Comparison of ENCODE assay signal across 8 mouse cellular contexts in the genomic region with DNA sequence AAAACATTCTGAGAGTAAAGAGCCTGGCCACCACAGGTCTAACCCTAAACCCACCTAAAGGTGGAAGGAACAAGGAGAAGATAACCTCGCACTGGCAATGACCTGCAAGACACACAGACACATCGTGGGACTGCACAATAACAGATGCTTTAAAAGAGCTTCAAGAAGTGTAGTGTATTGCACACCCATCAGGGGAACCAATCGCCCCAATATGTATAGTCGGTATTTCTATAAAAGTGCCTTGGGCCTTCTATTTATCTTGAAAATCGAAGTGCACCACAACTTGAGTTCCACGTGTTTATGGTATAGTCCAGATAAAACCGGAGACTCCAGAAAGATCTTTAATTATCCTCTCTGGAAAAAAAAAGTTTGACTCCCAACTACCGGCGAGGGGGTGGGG. TPM values are rescaled to one million over a fixed set of nuclear protein-coding genes. Genes with fewer than 3 reads are reported as not detected.
A peak's percentile ranks its signal among the peaks of the same experiment; 100 is the strongest.
DNase-seq lines count a peak whose midpoint lies in the region; ATAC-seq and TF ChIP-seq lines count a peak whose summit lies in the region.

No protein-coding gene starts in this region.

- no peaks in the 10 kb centered on the region for H3K27me3 ChIP-seq in lung, postnatal 0 days (replicated peaks; ENCODE audit: insufficient read depth, low read length)
- H3K27me3 ChIP-seq in embryonic facial prominence, embryonic 13.5 days, result no peaks in the 10 kb centered on the region
- no peaks in the 10 kb centered on the region for H3K27me3 ChIP-seq in neural tube, embryonic 13.5 days

- no peaks in the 10 kb centered on the region for H3K36me3 ChIP-seq in lung, postnatal 0 days (ENCODE audit: insufficient read depth, low read length)
- H3K36me3 ChIP-seq in embryonic facial prominence, embryonic 13.5 days, result peaks cover 15% of the 10 kb centered on the region
- H3K36me3 ChIP-seq in neural tube, embryonic 13.5 days, result peaks cover 8% of the 10 kb centered on the region

- TF ChIP-seq EP300 in lung, postnatal 0 days (IDR thresholded peaks at IDR 0.05), result no peak

- 12% methylated on average over 9 of the region's 9 CpGs for WGBS in lung, postnatal 0 days
- WGBS in embryonic facial prominence, embryonic 13.5 days, result 16% methylated on average over 9 of the region's 9 CpGs
- 21% methylated on average over 9 of the region's 9 CpGs for WGBS in neural tube, embryonic 13.5 days

- TF ChIP-seq CTCF in lung, postnatal 0 days (IDR thresholded peaks at IDR 0.05), result no peak

- H3K4me3 ChIP-seq in lung, postnatal 0 days (ENCODE audit: low read depth, low read length), result peak overlapping the region; percentile 66
- H3K4me3 ChIP-seq in embryonic facial prominence, embryonic 13.5 days, result peak overlapping the region; percentile 72
- H3K4me3 ChIP-seq in neural tube, embryonic 13.5 days, result peak overlapping the region; percentile 79

- no peaks in the 10 kb centered on the region for H3K9me3 ChIP-seq in lung, postnatal 0 days (ENCODE audit: low read length)
- no peaks in the 10 kb centered on the region for H3K9me3 ChIP-seq in embryonic facial prominence, embryonic 13.5 days
- H3K9me3 ChIP-seq in neural tube, embryonic 13.5 days, result no peaks in the 10 kb centered on the region

- H3K27ac ChIP-seq in lung, postnatal 0 days (ENCODE audit: low read length), result peak overlapping the region; percentile 82; the same call in 1 of the 2 replicates
- H3K27ac ChIP-seq in embryonic facial prominence, embryonic 13.5 days, result peak overlapping the region; percentile 97
- peak overlapping the region; percentile 91 for H3K27ac ChIP-seq in neural tube, embryonic 13.5 days (replicated peaks)

- no peak for DNase-seq in lung, postnatal 0 days (ENCODE audit: low spot score)
- no peak for DNase-seq in lung, postnatal 25 days (ENCODE audit: low spot score)
- peak; percentile 47 for DNase-seq in induced T-regulatory cell, adult 2 months (ENCODE audit: low read depth)
- DNase-seq in adrenal gland, postnatal 10 days, result no peak
- DNase-seq in left cerebral cortex, adult 18-20 months (ENCODE audit: low spot score in 2 of 2), result no peak
- no peak for DNase-seq in urinary bladder, postnatal 36 days (ENCODE audit: low spot score in 2 of 2)

- H3K4me1 ChIP-seq in lung, postnatal 0 days (ENCODE audit: insufficient read depth, low read depth, low read length), result 0 out of 2 replicates have a peak, but pooled peaks cover 6% of the 10 kb centered on the region
- H3K4me1 ChIP-seq in embryonic facial prominence, embryonic 13.5 days, result peaks cover 30% of the 10 kb centered on the region
- H3K4me1 ChIP-seq in neural tube, embryonic 13.5 days (replicated peaks), result peaks cover 22% of the 10 kb centered on the region

- H3K4me2 ChIP-seq in lung, postnatal 0 days (replicated peaks; ENCODE audit: low read depth, low read length), result peak overlapping the region; percentile 87
- peak overlapping the region; percentile 74 for H3K4me2 ChIP-seq in embryonic facial prominence, embryonic 13.5 days
- peak overlapping the region; percentile 74 for H3K4me2 ChIP-seq in neural tube, embryonic 13.5 days

- ATAC-seq in lung, postnatal 0 days, result no peak
- ATAC-seq in embryonic facial prominence, embryonic 13.5 days (ENCODE audit: insufficient number of reproducible peaks, insufficient read depth, low FRiP score, low TSS enrichment, low read depth), result no peak
- no peak for ATAC-seq in neural tube, embryonic 13.5 days (ENCODE audit: low read depth)

- H3K9ac ChIP-seq in lung, postnatal 0 days (replicated peaks; ENCODE audit: low read depth), result peak overlapping the region; percentile 50
- peak overlapping the region; percentile 91 for H3K9ac ChIP-seq in embryonic facial prominence, embryonic 13.5 days
- H3K9ac ChIP-seq in neural tube, embryonic 13.5 days, result peak overlapping the region; percentile 88

RNA-seq across cellular contexts. Expression of a gene that starts 0.3 kb away (rescaled TPM):
- 40.1 and 40.5 TPM in 2 replicates for polyA plus RNA-seq in lung, postnatal 0 days (2015; fragmentation: Nextera tagmentation; extraction: Ambion mirVana)
- 135 and 145 TPM in 2 replicates for polyA plus RNA-seq in embryonic facial prominence, embryonic 13.5 days (2015; fragmentation: Nextera tagmentation; extraction: Ambion mirVana)
- 64.7 and 72.2 TPM in 2 replicates for polyA plus RNA-seq in neural tube, embryonic 13.5 days (2015; fragmentation: Nextera tagmentation; extraction: Ambion mirVana)
- total RNA-seq in adrenal gland, postnatal 10 days (2021), result 10 to 100 TPM; 40.3 to 53.8 TPM
- 10 to 100 TPM; 24.5 to 26.9 TPM for total RNA-seq in left cerebral cortex, adult 18-20 months (2021)
